Mouse (Mus musculus) midbrain, embryonic 16.5 days (tissue): ENCODE results near the gene Eif4a2. TPM values are rescaled to one million over a fixed set of nuclear protein-coding genes. Genes with fewer than 3 reads are reported as not detected.
A peak's percentile ranks its signal among the peaks of the same experiment; 100 is the strongest.
"Not testable (repeated sequence)": the region's sequence is repeated elsewhere in the genome, so short reads cannot be mapped to it uniquely, and the experiment has no call there.

ENCODE experiments used
- ATAC-seq: fragments of 200-750 bp; cut with Nextera tagmentation; 2 replicates; pipeline ENCODE4 v1.8.0; 2017; ENCODE audit warnings: moderate TSS enrichment
- H3K27ac ChIP-seq: fragments of 300-500 bp; sonication (generic); 2 replicates; pipeline ENCODE4 v1.5.1; 2014; ENCODE audit warnings: mild to moderate bottlenecking, low read length, mixed read lengths
- H3K27me3 ChIP-seq: fragments of 300-500 bp; sonication (generic); 2 replicates; pipeline ENCODE4 v1.6.1; 2014; ENCODE audit warnings: low read depth, low read length, mixed read lengths; ENCODE audit not compliant: control insufficient read depth, insufficient read depth
- H3K36me3 ChIP-seq: fragments of 300-500 bp; sonication (generic); 2 replicates; pipeline ENCODE4 v1.6.1; 2014; ENCODE audit warnings: mild to moderate bottlenecking, low read length, moderate library complexity, mixed read lengths; ENCODE audit not compliant: control insufficient read depth, insufficient read depth
- H3K4me1 ChIP-seq: fragments of 300-500 bp; sonication (generic); 2 replicates; pipeline ENCODE4 v1.6.1; 2014; ENCODE audit warnings: mild to moderate bottlenecking, low read length, mixed read lengths; ENCODE audit not compliant: control insufficient read depth, insufficient read depth
- H3K4me2 ChIP-seq: fragments of 300-500 bp; sonication (generic); 2 replicates; pipeline ENCODE4 v1.6.1; 2014; ENCODE audit warnings: mild to moderate bottlenecking, low read length, mixed read lengths
- H3K4me3 ChIP-seq: fragments of 300-500 bp; sonication (generic); 2 replicates; pipeline ENCODE4 v1.5.1; 2014; ENCODE audit warnings: low read depth, mild to moderate bottlenecking, low read length, moderate library complexity, mixed read lengths
- H3K9ac ChIP-seq: fragments of 300-500 bp; sonication (generic); 2 replicates; pipeline ENCODE4 v1.6.1; 2014; ENCODE audit warnings: low read depth, low read length, mixed read lengths
- H3K9me3 ChIP-seq: fragments of 300-500 bp; sonication (generic); replicated peaks from 2 replicates; pipeline ENCODE4 v1.6.1; 2014; ENCODE audit warnings: mild to moderate bottlenecking, low read length, mixed read lengths; ENCODE audit not compliant: control insufficient read depth, poor library complexity, severe bottlenecking
- WGBS: fragments of 180-500 bp; shearing (Covaris S2); extraction: QIAGEN DNeasy Blood & Tissue Kit; methylation state at CpG from one replicate; pipeline ENCODE4 v1.1.7; 2014; 5-methylcytosine and 5-hydroxymethylcytosine counted together
- polyA plus RNA-seq: library from polyadenylated mRNA; unstranded; fragments of >200 nt; fragmentation: Nextera tagmentation; extraction: Ambion mirVana; gene quantifications from 2 replicates; pipeline ENCODE4 v1.2.1, GENCODE M21; 2015

Eif4a2 gene
- 364 and 366 TPM in 2 replicates for polyA plus RNA-seq

GRCm38 (mm10) chr16:23107231-23107942 lies at the start of gene Eif4a2:
Gene Eif4a2 (plus strand): TSS chr16:23107444.
- peak within 1 kb of the TSS; percentile 98 for H3K4me2 ChIP-seq
- ATAC-seq, result peak; percentile 92
- WGBS, result under 1% methylated on average over 69 of the region's 71 CpGs

GRCm38 (mm10) chr16:23057668-23058447 lies 49.4 kb upstream of the Eif4a2 start, which contains the start of gene Kng1:
Gene Kng1 (plus strand): TSS chr16:23057865.
- not testable (repeated sequence) for H3K9me3 ChIP-seq, H3K4me2 ChIP-seq, H3K27ac ChIP-seq, H3K9ac ChIP-seq, H3K27me3 ChIP-seq, H3K36me3 ChIP-seq, ATAC-seq, H3K4me3 ChIP-seq, H3K4me1 ChIP-seq
- 83% methylated on average over 1 of the region's 1 CpGs for WGBS

More at GRCm38 (mm10) chr16:23107231-23107942, at the start of gene Eif4a2:
- Histone ChIP-seq H3K4me1 (peaks cover 27% of the 10 kb centered on the region), H3K27me3 (no peaks in the 10 kb centered on the region), H3K9me3 (no peaks in the 10 kb centered on the region), H3K4me3 (peak within 1 kb of the TSS; percentile 93), H3K36me3 (peaks cover 15% of the 10 kb centered on the region), H3K27ac (peak within 1 kb of the TSS; percentile 99), H3K9ac (peak within 1 kb of the TSS; percentile 99)

- H3K9me3 ChIP-seq, H3K27me3 ChIP-seq, H3K27ac ChIP-seq, ATAC-seq, H3K4me3 ChIP-seq, H3K36me3 ChIP-seq, H3K9ac ChIP-seq, H3K4me1 ChIP-seq, H3K4me2 ChIP-seq: not testable (repeated sequence)
- WGBS, result 67% methylated on average over 4 of the region's 4 CpGs
These were observed 47.6 kb upstream of the Eif4a2 start for GRCm38 (mm10) chr16:23059630-23060029.

DNA sequence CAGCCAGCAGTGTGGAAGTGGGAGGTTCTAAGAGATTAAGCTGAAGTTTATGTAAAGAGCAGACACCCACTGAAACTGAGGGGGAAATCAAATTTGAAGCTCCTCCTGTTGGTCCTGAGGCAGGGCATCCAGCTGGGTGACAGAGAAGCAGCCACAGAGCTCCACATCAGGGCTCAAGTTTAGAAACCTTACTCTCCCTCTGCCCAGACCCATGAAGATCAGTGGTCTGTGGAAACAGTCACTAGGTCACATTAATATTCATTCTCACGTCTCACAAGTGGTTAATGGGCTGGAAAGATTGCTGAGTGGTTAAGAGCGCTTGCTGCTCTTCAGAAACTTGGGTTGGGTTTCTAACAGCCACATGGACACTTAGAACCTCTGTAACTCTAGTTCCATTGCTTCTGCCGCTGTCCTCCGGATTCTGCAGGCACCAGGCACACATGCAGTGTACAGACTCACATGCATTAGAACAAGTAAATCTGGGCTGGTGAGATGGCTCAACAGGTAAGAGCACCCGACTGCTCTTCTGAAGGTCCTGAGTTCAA lies 46.4 kb upstream of the Eif4a2 start:
- not testable (repeated sequence) for H3K36me3 ChIP-seq, H3K4me3 ChIP-seq, H3K4me1 ChIP-seq, H3K9me3 ChIP-seq, H3K27ac ChIP-seq, H3K27me3 ChIP-seq, ATAC-seq, H3K9ac ChIP-seq, H3K4me2 ChIP-seq
- 79% methylated on average over 5 of the region's 5 CpGs for WGBS

DNA sequence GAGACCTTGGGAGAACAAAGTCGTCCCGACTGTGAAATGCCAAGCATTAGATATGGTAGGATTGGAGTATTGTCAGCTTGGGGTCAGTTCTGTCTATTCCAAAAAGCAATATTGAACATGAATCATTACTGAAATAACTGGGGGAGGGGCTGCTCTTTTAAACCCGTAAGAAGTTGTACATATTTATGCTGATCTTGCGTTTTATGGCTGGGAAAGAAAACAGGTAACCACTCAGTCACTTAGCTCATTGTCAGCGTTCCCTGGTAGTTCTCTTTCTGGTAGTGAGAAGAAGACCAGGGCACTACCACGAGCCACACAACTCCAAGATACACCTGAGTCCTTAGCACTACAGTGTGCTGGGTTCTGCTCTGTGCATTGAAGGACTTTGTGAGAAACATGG lies 29.7 kb upstream of the Eif4a2 start:
- not testable (repeated sequence) for H3K9ac ChIP-seq, ATAC-seq, H3K36me3 ChIP-seq, H3K4me1 ChIP-seq, H3K4me2 ChIP-seq, H3K27me3 ChIP-seq, H3K4me3 ChIP-seq, H3K9me3 ChIP-seq, H3K27ac ChIP-seq
- WGBS, result 88% methylated on average over 6 of the region's 6 CpGs

DNA sequence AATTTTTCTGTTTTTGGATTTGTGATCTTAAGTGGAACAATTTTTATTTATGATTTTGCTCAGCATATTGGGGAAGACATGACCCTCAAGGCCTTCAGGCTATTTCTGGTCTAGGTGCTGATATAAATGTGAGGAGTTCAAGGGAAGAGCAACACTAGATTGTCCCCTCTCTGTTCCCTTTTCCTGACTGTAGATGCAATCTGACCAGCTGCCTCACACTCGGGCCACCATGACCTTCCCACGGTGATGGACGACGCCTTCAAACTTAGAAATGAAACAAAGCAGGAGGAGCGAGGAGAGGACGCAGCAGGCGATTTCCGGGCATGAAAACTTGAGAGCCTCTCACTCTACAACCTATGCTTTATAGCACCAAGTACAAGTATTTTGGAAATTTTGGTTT lies 20.1 kb upstream of the Eif4a2 start:
- H3K36me3 ChIP-seq, H3K4me1 ChIP-seq, ATAC-seq, H3K9me3 ChIP-seq, H3K4me2 ChIP-seq, H3K27me3 ChIP-seq, H3K9ac ChIP-seq, H3K4me3 ChIP-seq, H3K27ac ChIP-seq: not testable (repeated sequence)
- 82% methylated on average over 8 of the region's 8 CpGs for WGBS

DNA sequence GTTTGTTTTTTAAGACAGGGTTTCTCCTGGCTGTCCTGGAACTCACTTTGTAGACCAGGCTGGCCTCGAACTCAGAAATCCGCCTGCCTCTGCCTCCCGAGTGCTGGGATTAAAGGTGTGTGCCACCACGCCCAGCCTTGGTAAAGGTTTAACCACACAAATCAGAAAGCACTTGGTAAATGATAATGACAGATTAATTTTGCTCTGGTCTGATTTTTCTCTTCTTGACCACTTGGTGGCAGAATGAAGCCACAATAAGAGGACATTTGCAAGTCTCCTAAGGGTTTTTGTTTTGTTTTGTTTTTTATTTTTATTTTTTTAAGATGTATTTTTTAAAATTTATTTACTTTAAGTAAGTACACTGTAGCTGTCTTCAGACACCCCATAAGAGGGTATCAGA lies 19.5 kb upstream of the Eif4a2 start:
- 54% methylated on average over 4 of the region's 4 CpGs for WGBS
- not testable (repeated sequence) for H3K4me3 ChIP-seq, H3K9me3 ChIP-seq, H3K27ac ChIP-seq, H3K9ac ChIP-seq, H3K36me3 ChIP-seq, ATAC-seq, H3K4me1 ChIP-seq, H3K27me3 ChIP-seq, H3K4me2 ChIP-seq

GRCm38 (mm10) chr16:23088491-23088890 lies 18.8 kb upstream of the Eif4a2 start:
- ATAC-seq, H3K9ac ChIP-seq, H3K27ac ChIP-seq, H3K4me3 ChIP-seq, H3K4me1 ChIP-seq, H3K4me2 ChIP-seq, H3K9me3 ChIP-seq, H3K27me3 ChIP-seq, H3K36me3 ChIP-seq: not testable (repeated sequence)
- 89% methylated on average over 1 of the region's 1 CpGs for WGBS

- H3K4me3 ChIP-seq, H3K36me3 ChIP-seq, H3K4me2 ChIP-seq, H3K9me3 ChIP-seq, H3K27ac ChIP-seq, H3K4me1 ChIP-seq, H3K27me3 ChIP-seq, H3K9ac ChIP-seq, ATAC-seq: not testable (repeated sequence)
These were observed 15.9 kb upstream of the Eif4a2 start for GRCm38 (mm10) chr16:23091345-23091744.
